Mouse (Mus musculus): ENCODE measurements around the gene Terb2.
"Not testable (repeated sequence)": the region's sequence is repeated elsewhere in the genome, so short reads cannot be mapped to it uniquely, and the experiment has no call there.

Gene Terb2

DNA sequence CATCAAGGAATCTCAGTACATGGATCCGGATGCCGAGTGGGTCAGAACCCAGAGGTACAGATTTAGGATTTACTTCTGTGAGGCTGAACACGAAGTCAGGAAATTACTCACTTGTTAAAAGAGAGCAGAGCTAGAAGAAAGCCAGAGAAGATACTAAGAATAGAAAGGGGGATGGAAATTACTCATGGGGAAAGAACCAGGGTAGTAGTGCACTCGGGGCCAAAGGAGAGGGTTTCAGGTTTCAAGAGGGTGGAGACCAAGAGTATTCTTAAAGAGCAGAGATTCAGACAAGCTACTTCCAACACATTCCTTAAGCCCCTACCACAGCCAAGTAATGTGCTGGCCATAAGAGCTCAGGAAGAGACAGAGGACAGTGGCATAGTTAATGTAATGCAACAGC lies 24.5 kb upstream of the Terb2 start:
- DNase-seq (ENCODE audit: low spot score) = no peak

DNA sequence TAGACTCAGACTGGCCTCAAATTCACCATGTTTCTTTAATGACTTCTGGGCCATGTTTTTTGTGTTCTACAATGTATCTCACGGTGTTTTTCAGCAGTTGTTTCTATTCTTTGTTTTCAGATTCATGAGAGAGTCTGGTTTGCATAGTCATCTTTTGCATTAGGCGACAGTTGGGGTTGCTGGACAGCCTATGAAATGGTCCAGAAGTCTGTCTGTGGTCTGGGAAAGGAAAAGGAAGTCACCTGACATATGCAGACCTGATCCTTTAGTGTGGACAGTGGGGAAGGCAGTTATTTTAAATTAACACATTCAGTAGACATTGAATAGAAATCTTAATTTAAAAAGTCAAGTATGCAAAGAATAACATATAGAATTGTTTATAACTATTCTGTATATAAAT lies 23.5 kb upstream of the Terb2 start:
- DNase-seq (ENCODE audit: low spot score) = no peak

DNA sequence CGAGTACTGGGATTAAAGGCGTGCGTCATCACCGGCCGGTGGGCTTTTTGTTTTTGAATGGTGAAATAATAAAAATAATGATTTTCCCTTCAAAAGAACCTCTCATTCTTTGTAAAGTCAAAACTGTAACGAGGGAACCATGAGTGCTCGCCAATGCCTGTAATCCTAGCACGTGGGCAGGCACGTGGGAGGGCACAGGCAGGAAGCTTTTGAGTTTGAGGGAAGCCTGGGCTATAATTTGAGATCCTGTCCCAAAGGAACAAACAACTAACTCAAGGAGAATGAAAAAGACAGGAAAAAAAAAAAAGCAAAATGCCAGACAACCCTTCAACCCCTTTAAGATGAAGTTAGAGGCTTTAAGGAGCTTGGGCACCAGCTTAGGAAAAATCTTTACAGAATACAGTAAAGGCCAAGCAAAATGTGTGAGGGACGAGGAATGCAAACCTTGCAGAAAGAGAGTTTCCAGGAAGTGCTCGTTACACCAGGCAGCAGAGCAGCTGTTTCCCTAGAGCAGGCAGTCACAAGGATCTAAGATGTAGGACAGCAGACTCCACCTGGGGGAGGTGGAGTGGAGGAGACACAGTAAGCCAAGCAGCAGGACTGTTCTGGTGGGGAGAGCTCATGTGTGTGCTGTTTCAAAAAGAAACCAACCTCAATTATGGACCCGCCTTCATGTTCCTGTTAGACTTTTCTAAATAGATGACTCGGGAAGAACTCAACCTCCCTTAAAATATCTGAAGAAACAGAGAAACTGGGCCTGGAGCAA lies 22.5 kb upstream of the Terb2 start:
- no peak for DNase-seq (ENCODE audit: low spot score)

DNA sequence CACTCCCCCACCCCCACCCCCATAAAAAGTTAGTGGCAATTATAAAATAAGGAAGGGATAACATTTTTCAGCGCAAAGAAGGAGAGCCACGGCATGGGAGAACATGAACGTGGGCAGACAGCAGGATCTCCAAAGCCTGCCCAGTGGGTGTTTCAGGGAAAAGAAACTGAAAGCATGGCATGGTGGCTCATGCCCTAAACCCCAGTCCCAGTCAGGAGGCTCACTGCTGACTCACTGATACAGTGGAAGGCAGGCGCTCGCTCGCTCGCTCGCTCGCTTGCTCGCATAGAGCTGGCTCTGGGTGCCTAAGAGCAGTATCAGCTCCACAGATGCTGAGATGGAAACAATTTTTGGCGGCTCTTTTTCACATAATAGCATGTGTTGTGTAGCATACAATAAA lies 21.8 kb upstream of the Terb2 start:
- no peak for DNase-seq (ENCODE audit: low spot score)

DNA sequence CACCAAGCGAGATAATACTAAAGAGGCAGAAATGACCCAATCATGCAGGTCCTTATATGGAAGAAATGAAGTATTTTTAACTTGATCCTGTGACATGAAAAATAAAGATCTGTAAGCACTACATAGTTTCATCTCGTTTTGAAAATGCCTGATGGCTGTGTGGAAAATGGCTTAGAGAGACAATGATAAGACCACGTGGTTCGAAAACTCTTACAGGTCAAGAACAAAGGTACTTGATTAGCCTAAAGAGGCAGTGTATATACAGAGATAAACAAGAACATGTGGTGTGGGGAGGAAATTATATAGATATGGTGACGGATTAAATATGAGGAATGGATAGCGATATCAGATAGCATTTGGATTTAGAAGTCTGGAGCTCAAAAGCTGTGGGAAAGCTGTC lies 14.8 kb upstream of the Terb2 start:
- DNase-seq (ENCODE audit: low spot score) = no peak

DNA sequence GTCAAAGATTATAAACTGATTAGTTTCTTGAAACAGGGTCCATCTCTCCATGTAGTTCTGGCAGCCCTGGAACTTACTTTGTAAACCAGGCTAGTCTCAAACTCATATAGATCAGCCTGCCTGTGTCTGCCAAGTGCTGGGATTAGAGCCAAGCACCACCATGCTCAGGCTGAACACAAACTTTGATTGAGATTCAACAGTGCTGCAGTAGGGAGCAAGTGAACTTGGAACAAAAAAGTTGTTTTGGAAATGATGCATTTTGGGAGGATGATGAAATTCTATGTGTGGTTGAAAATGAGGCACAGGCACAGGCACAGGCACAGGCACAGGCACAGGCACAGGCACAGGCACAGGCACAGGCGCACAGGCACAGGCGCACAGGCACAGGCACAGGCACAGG lies 13.9 kb upstream of the Terb2 start:
- no peak for DNase-seq (ENCODE audit: low spot score)

DNA sequence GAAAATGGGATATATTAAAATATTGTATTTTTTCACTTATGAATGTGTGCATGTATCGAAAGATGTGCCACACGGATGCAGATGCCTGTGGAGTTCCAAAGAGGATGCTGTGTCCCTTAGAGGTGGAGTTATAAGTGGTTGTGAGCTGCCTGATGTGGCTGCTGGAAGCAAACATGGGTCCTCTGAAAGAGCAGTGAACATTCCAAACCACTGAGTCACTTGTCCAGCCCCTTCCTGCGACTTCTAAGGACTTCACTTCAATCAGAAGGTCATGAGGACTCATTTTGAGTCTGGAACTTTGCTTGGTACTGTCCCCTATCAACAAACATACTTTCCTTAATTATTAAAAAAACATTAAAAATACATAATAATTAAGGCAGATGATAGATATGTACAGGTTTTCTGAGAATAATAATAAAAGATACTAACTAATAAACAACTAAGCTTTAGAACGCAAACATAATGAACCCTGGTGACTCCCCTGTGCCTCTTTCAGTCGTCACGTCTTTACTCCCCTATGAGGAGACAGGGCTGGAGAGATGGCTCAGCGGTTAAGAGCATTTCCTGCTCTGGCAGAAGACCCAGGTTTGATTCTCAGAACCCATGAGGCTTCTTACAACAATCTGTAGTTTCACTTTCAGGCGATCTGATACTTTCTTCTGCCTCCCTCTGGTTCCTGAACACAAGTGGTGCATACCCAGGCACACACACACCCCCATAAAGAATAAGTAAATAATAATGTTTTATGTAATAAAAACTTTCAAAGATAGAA lies 5.8 kb upstream of the Terb2 start:
- DNase-seq (ENCODE audit: low spot score) = no peak

DNA sequence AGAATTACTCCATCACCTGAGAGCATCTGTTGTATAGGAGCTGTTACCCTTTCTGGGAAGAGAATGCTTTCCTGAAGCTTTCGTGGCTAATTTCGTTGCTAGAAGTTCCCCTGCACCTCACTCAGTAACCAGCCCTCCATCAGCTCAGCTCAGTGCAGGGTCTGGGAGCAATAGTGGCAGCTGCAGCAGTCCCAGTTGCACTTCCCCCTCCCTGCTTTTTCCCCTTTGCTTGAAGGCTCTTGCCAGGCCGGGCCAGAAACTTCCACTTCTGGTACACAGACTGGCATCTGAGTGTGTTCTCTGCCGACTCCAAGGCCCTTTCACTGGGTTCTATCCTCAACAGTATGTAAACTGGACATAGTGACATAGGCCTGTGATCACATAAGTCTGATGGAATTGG lies 986 bp upstream of the Terb2 start:
- DNase-seq (ENCODE audit: low spot score) = no peak

DNA sequence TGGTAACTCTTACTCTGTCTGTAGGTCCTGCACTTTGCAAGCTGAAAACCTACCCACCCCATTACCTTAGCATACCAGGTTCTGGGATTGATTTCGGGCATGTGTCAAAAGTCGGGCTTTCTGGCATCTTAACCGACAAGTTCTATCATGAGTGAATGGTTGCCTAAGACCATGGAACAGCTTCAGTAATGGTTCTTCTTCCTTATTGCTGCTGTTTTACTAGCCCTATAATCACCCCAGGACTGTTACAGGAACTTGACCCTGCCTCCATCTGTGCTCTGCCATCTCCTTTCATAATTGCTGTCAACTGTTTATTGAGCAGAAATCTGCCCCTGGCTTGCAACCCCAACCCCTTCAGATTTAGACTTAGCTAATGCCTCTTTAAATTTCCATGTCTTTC lies 679 bp downstream of the Terb2 start:
- DNase-seq (ENCODE audit: low spot score) = no peak

DNA sequence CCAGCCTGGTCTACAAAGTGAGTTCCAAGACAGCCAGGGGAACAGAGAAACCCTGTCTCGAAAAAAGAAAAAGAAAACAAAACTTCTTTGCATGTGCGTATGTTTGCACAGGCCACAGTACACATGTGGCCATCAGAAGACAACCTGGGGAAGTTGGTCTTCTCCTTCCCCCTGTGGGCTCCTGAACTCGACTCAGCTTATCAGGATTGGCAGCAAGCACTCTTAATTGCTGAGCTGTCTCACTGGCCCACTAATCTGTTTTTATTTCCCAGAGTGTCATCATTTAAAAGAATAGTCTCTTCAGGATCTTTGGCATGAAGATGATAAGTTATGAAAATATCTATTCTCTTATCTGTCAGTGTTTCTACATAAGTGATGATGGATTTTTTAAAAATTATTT lies 5.8 kb downstream of the Terb2 start:
- no peak for DNase-seq (ENCODE audit: low spot score)

DNA sequence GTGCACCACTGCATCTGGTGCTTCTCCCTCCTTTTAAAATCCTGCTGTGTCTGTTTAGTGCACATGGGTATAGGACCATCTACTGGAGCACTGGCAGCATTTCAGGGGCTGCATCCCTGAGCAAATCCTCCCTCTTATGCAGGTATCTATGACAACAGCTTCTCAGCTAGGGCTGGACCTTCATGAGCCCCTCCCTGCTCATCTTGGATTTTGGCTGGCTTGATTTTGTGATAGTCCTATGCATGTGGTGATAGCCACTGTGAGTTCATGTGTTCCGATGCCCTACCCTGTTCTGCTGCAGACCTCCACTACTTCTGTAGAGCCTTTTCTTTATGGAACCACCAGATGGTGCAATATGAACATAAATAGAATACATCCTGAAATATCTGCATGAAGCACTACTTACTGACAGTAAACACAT lies 8.4 kb downstream of the Terb2 start:
- DNase-seq (ENCODE audit: low spot score) = peak; percentile 39

DNA sequence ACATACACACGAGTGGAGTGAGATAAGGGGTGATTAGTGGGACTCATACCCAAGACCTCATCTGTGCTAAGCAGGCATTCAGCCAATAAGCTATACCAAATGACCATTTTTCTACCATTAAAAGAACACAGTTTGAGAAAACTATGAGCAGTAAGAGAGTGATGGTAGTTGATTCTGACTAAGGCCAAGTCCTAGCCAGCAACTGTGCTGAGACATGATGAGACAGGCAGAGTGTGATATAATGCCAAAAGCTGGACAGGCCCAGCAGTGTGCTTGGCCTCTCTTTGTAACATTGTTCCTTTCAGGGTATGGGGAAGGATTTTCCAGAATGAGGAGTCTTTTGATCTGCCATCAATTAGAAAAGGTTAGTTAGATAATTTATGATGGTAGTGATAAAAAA lies 15.4 kb downstream of the Terb2 start:
- no peak for DNase-seq (ENCODE audit: low spot score)

DNA sequence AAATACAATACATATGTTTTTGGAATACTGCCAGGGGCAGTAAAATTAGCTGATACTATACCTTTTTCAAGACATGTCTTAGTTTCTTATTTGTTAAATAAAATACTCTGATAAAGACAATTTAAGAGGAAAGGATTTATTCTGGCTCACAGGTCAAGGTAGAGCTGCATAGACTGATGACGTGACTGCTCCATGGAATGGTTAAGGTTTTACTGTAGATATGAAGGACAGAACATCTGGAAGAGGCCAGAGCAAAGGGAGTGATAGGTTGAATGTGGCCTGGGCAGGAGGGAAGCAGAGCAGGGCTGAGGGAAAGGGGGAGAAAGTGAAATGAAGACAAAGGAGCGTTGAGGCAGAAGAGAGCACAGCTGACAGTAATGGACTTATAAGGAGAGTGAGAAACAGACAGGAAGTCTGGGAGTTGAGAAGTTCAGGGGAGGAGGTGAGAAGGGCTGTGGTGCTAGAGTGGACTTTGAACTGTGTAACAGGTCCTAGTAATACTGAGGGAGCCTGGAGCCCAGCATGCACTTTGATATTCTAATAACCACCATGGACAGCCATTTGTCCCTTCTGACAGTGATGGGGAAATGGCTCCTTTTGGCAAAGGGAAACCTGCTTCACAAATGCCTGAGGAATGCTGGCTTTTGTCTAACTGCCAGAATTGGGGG lies 20.5 kb downstream of the Terb2 start:
- DNase-seq (ENCODE audit: low spot score) = no peak

DNA sequence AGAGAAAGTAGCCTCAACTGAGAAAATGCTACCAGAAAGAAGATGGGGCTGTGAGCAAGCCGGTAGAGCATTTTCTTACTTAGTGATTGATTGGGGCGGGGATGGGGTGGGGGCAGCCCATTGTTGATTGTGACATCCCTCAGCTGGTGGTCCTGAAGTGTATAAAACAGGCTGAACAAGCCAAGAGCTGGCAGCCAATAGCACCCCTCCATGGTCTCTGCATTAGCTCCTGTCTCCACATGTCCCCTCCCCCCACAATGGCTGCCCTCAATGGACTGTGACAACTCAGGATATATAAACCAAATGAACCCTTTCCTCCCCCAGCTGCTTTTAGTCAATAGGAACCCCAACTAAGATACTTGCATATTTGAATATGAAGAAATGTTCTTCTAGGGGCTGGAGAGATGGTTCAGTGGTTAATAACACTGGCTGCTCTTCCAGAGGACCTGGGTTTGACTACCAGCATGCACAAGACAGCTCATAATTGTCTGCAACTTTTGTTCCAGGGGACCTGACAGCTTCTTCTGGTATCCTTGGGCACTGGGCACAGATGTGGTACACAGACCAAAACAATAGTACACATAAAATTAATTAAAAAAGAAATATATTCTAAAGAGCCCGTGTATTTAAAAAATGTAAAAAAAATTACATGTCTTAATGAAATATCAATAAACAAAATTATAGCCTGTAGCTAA lies 24.6 kb downstream of the Terb2 start:
- no peak for DNase-seq (ENCODE audit: low spot score)

DNA sequence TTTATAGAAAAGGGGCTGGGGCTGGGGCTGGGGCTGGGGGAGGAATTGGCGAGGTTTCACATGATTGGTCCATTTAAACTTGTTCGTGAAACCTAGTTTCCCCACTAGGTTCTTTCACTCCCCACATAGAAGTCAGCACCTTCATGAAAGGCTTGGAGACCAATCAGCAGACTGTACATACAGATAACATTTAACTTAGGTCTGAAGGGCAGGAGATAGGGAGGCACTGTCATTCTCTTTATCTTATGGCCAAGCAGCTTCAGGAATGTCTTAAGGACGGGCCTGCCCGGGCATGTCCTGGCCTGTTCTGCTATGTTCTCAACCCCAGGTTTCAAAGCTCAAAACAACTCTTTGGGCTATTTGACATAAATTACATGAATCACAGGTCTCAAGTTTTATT lies 31.0 kb downstream of the Terb2 start:
- not testable (repeated sequence) for DNase-seq (ENCODE audit: low spot score)

DNA sequence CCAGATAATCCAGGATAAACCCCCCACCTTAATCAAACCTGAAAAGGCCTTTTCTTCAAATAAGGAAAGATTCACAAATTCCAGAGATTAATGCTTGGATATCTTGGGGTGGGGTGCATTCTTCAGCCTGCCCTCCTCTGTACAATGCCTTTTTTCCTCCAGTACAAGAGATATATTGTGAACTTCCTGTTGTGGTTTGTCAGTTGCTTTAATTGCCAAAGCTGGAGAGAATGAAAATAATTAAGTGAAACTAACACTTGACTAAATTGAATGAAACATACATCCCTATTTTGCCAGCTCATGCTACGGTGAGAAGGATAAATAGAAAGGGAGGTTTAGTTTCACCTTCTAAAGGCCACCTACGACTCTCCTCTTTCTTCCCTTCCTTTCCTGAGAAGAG lies 32.2 kb downstream of the Terb2 start:
- no peak for DNase-seq (ENCODE audit: low spot score)

DNA sequence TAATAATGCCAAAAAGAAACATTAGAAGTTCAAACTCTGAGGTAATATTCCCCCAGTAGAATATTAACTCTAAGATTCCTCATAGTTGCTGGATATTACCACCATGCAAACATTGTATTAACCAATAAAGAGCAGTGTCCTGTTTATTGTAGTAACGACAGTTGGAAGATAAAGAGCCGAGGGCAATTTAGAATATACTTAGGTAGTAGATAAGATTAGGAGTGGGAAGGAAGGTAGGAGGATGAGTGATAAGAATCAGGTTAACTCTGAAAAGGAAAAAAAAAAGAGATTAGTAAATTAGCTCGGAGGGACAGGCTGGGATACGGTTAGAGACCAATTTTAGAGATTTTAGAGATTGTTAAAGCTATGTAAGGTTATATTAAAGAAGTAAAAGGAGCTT lies 35.3 kb downstream of the Terb2 start:
- no peak for DNase-seq (ENCODE audit: low spot score)

DNA sequence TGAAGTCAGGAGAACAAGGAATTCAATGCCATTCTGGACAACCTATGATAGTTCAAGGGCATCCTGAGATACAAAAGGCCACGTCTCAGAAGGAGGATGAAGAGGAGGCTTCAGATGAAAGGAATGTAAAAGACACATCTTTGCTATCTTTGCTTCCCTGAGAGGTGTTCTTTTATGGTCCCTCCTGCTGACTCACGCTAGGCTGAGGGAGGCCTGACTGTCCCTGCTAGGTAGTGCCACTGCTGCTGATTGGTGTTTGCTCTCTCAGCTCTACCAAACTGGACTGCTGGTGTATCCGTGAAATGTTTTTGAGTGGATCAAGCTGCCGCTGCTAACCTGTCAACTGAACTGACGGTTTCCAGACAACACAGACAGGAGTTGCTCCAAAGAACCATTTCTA lies 35.7 kb downstream of the Terb2 start:
- DNase-seq (ENCODE audit: low spot score) = no peak

DNA sequence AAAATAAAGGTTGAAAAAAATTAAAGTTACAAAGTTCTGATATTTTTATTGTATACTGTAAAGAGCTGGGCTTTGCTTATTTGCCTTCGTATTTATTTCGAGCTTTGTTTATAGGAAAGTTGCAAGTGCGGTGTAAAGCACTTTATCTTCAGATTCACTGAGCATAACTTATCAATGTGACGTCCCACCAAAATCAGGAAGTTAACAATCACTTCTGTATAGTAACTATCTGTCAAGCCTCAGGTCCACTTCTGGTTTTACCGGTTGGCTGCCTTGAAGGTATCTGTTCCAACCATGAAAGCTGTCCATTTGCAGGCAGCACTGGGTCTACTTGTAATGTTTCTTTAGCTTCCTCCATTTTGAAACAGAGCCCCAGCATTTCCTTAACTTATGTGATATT lies 36.2 kb downstream of the Terb2 start:
- DNase-seq (ENCODE audit: low spot score) = no peak

DNA sequence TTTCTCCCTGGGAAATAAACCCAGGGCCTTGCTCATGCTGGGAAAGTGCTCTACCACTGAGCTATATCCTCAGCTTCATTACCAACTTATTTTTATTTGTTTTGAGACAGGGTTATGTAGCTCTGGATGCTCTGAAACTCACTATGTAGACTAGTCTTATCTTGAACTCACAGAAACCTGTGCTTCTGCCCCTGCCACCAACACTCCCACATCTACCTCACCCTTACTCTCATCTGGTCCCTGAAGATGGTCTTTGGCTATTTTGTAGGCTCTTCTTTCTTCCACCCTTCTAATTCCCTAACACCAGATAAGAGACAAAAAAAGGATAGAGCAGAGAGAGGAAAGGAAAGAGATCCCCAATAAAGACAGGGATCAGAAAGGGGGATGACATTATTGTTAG lies 37.6 kb downstream of the Terb2 start:
- no peak for DNase-seq (ENCODE audit: low spot score)

DNA sequence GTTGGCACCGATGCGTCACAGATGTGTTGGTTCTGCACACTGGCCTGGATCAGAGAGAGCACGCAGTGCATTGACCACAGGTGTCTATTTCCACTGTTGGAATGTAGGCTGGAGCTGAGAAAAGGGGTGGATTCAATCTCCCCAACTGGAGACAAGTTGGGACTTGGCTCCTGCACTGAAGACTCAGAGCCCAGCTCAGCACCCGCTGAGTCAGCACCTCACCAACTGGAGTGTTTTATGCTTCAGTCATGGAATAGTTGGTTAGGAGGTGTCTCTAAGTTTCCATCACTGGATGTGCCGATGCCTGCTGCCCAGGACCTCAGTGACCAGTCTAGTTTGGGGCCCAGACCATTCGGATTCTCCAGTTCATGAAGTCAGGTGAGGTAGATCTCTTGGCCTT lies 44.3 kb downstream of the Terb2 start:
- no peak for DNase-seq (ENCODE audit: low spot score)

DNA sequence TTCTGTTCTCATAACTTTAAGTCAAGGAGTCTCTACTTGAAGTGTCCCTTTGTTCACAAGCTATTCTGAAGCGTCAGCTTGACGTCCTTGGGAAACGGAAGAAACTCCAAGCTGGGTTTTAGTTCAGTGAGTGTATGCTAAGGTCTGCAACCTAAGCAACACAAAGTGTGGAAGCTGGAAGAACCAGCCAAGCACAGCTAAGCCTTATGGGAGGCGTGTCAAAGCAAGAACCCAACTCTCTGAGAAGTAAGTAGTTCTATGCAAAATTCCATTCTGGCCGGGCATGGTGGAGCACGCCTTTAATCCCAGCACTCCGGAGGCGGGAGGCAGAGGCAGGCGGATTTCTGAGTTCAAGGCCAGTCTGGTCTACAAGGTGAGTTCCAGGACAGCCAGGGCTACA lies 45.5 kb downstream of the Terb2 start:
- DNase-seq (ENCODE audit: low spot score) = no peak

DNA sequence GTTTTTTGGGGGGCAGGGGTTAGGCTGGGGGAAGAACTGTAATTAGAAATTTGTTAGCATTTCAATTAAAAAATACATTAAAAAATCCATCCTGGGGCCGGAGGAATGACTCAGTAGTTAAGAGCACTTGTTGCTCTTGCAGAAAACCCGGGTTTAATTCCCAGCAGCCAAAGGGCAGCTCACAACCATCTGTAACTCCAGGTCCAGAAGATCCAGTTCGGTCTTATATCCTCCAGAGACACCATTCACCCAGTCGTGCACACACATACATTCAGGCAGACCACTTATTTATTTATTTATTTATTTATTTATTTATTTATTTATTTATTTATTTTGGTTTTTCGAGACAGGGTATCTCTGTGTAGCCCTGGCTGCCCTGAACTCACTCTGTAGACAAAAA lies 47.3 kb downstream of the Terb2 start:
- no peak for DNase-seq (ENCODE audit: low spot score)

Measured in lung, postnatal 25 days (tissue).